Mouse (Mus musculus) embryo, embryonic 9.5 days (tissue): ENCODE results near the gene Ccdc51.

Experiments used
- DNase-seq: peaks from one replicate; pipeline ENCODE4 v3.0.0-alpha.2; 2017; ENCODE audit errors: extremely low spot score

The Ccdc51 gene

DNA sequence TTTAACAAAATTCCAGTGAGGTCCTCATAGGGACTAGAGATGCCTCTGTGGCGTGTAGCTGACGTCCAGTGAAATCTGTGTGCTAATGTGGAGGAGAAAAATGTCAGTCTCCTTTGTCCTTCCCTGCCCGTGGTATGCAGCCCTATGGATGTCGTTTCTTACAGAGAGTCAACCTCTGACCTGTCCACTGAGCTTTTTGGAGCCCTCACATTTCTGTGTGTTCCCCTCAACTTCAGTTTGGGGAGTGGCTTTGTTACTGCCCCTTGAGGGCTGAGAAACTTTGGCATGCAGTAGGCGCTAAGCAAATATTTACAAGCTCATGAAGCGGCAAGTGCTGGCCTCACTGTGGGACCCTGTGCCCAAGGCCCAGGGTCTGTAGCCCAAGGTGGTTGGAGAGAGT, 15.0 kb downstream of the Ccdc51 start:
- DNase-seq, result peak; percentile 26

DNA sequence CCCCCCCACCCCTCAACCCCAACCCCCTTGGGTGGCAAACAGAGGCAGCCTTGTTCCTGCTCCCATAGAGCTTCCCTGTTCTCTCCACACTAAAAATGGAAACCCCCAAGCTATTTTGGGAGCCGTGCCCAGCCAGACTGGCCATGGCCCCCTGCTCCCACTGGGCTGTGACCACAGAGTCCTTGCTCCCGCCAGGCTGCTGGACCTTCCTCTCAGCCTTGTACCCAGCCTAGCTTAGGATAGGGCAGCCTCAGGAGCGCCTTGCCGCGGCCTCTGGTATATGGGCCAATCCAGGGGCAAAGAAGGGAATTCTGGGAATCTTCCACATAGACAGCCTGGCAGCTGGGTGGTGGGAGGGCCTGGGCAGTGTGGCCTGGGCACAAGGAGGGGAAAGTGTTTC, 15.5 kb downstream of the Ccdc51 start:
- DNase-seq, result no peak

DNA sequence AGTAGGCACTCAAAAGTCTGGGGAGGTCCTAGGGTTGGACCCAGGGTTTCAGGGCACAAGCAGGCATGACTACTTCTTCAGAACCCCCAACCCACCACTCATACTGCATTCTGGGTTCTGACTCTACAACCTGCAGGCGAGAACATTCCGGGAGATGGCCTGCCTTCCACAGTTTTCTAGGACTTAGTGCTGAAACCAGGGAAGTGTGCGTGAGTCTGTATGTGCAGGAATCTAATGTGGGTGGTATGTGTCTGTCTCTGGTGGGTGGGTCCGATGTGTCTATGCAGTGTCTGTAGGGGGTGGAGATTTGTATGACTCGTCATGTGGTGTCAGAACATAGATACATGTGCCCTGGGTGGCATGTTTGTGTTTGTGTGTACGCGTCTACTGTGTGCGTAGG, 16.1 kb downstream of the Ccdc51 start:
- no peak for DNase-seq

DNA sequence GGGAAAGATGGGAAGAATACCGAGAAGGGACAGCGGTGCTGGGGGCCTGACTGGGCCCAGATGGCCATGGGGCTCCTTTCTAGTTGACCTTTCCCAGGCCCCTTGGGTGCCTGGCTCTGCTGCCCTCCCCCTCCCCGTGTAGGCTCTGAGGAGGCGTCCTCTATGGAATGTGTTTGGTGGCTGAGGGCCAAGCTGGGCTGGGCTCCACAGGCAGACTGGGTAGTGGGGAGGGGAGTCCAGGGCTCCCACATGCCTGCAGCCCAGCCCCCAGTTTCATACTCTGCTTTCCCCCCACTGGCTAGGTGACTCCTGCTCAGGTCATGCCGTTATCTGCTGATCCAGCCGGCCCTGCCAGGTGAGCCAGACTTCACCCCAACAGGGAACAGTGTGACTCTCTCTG, 16.7 kb downstream of the Ccdc51 start:
- no peak for DNase-seq

DNA sequence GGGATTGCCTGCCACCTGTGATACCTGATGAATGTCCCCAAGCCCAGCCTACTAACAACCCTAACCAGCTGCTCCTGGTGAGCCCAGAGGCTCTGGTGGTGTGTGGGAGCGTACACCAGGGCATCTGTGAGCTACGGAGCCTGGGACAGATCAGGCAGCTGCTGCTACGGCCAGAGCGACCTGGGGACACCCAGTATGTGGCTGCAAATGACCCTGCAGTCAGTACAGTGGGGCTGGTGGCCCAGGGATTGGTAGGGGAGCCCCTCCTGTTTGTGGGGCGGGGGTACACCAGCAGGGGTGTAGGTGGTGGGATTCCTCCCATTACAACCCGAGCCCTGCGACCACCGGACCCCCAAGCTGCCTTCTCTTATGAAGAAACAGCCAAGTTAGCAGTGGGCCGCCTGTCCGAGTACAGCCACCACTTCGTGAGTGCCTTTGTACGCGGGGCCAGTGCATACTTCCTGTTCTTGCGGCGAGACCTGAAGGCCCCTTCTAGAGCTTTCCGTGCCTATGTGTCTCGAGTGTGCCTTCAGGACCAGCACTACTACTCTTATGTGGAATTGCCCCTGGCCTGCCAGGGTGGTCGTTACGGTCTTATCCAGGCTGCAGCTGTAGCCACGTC, 18.1 kb downstream of the Ccdc51 start:
- DNase-seq, result no peak

DNA sequence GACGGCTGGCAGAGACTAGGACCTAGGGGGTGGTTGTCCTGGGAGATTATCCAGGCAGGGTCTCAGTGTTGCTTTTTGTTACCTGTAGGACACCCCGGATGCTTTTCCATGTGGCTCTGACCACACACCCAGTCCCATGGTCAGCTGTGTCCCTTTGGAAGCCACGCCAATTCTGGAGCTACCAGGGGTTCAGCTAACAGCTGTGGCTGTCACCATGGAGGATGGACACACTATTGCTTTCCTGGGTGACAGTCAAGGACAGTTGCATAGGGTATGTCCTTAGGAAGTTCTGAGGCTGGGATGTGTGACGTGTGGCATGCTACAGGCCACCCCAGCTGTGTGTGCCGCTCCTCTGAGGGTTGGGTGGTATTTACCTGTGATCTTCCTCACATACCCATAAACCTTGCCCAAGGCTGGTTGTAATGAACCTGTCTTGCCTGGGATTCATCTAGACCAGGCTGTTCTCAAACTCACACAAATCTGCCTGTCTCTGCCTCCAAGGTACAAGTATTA, 19.7 kb downstream of the Ccdc51 start:
- no peak for DNase-seq

DNA sequence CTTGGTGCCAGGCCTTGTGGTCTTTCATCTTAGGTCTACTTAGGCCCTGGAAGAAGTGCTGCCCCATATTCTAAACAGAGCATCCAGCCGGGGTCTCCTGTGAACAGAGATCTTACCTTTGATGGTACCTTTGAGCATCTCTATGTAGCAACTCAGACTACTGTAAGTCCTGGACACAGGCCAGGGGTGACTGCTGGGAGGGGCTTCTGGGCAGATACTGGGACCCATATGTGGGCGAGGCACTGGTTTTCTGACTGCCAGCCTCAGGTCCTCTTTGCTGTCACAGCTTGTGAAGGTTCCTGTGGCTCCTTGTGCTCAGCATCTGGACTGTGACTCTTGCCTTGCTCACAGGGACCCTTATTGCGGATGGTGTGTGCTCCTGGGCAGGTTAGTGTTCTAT, 20.2 kb downstream of the Ccdc51 start:
- DNase-seq, result no peak

DNA sequence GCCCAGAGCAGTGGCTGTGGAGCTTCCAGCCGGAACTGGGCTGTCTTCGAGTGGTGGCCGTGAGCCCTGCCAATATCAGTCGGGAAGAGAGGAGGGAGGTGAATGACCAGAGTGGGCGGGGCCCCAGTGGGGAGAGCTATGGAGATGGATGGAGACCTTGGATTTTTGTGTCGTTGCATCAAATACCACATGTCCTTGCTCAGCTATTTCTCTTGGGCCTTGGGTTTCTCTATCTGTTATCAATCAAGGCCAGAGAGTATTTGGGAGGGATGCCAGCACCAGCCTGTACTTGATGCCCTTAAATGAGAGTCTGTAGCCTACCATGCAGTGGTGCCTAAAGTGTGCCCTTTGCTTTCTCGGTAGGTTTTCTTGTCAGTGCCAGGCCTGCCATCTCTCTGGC, 21.0 kb downstream of the Ccdc51 start:
- no peak for DNase-seq

- no peak for DNase-seq
These were observed 21.8 kb downstream of the Ccdc51 start for GRCm38 (mm10) chr9:109104083-109104482.

DNA sequence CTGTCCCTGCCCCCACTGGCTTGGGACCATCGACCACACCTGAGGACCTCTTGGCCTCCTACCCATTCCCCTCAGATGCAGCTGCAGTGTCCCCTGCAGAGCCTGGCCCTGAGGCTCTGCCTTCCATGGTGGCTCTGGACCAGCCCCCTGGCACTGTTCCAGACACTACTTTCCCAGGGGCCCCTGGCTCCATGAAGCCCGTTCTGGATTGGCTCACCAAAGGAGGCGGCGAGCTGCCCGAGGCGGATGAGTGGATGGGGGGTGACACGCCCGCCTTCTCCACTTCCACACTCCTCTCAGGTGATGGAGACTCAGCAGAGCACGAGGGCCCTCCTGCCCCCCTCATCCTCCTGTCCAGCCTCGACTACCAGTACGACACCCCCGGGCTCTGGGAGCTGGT, 22.7 kb downstream of the Ccdc51 start:
- DNase-seq, result no peak

- no peak for DNase-seq
These were observed 23.4 kb downstream of the Ccdc51 start for GRCm38 (mm10) chr9:109105648-109106047.

- DNase-seq, result no peak
These were observed 25.0 kb downstream of the Ccdc51 start for GRCm38 (mm10) chr9:109107341-109107740.

DNA sequence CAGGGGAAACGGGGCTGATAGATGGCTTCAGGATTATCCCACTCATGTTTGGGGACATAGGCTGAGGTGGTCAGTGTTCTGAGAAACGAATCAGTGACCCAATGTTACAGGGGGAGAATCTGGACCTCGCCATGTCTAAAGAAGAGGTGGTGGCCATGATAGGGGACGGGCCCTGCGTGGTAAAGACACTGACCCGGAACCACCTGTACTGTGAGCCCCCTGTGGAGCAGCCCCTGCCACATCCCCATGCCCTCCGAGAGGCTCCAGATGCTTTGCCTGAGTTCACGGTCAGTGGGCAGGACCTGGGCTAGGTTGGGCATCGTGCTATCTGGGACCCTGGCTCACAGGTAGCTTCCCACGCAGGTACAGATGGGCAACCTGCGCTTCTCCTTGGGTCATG, 27.9 kb downstream of the Ccdc51 start:
- DNase-seq, result no peak

DNA sequence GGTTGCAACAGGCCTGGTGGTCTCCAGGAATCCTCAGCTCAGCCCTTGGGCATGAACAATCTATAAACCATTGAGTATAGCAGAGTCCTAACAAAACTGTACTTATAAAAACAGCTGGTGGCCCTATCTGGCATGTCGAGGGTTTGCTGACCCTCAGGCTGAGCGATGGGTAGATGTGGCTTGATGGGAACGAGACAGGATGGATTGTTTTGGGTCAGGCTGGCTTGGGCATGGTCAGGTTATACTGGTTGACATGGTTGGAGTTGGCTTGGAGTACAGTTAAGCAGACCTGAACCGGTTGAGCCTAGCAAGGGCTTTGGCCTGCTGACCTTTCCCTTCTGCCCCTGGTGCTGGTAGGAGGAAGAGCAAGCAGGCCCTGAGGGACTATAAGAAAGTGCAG, 28.8 kb downstream of the Ccdc51 start:
- no peak for DNase-seq

DNA sequence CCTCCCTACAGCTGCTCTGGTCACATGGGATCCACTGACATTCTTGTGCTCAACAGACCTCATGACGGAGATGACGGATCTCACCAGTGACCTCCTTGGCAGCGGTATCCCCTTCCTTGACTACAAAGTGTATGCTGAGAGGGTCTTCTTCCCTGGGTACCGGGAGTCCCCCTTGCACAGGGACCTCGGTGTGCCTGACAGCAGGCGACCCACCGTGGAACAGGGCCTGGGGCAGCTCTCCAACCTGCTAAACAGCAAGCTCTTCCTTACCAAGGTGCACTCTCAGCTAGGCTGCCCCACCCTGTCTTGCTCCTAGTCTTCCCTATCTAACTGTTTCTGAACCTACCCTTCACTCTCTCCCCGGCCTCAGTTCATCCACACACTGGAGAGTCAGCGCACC, 29.3 kb downstream of the Ccdc51 start:
- DNase-seq, result no peak

DNA sequence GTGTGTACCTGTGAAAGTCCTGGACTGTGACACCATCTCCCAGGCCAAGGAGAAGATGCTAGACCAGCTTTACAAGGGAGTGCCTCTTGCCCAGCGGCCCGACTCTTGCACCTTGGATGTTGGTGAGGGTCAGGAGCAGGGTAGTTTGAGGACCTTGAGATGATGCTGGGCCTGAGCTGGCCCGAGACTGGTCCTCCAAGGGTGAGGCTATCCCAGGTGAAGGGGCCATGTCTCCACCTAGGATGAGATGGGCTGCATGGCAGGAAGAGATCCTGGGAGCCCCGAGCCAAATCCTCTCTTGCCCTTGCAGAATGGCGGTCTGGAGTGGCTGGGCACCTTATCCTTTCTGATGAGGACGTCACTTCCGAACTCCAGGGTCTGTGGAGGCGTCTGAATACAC, 31.0 kb downstream of the Ccdc51 start:
- no peak for DNase-seq

GRCm38 (mm10) chr9:109114276-109114675, 32.0 kb downstream of the Ccdc51 start:
- no peak for DNase-seq

DNA sequence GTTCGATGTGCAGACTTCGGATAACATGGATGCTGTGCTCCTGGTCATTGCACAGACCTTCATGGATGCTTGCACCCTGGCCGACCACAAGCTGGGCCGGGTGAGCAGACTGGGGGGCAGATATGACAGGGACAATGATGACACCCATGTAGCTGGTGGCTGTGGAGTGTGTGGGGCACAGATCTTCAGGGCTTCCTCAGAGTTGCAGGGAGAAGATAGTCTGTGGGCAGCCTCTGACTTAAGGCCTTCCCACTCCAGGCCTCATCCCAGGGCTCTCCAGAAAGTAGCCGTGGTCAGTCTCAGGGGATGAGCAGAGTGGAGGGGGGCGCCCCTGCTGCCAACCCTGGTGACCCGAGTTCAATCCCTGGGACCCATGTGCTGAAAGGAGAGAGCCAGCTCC, 32.6 kb downstream of the Ccdc51 start:
- DNase-seq, result no peak

- no peak for DNase-seq
These were observed 33.9 kb downstream of the Ccdc51 start for GRCm38 (mm10) chr9:109116205-109116604.

- DNase-seq, result no peak
These were observed 35.8 kb downstream of the Ccdc51 start for GRCm38 (mm10) chr9:109118106-109118505.

DNA sequence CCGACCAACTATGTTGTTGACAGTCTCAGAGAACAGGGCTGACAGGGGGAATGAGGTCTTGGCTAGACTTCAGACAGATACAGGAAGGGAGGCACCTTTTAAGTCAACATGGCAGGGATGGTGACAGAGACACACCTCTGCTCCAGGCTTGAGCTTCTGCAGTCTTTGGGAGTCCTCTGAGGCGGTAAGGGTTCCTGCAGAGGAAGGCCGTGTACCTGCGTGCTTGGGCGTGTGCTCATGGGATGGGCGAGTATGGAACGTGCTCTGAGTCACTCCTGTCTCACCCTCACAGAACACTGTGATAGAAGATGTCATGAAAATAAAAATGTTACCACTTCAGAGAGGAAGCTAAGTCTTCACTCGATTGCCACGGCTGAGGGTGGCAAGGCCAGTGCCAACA, 37.3 kb downstream of the Ccdc51 start:
- DNase-seq, result no peak

GRCm38 (mm10) chr9:109120956-109121355, 38.7 kb downstream of the Ccdc51 start:
- DNase-seq, result no peak

DNA sequence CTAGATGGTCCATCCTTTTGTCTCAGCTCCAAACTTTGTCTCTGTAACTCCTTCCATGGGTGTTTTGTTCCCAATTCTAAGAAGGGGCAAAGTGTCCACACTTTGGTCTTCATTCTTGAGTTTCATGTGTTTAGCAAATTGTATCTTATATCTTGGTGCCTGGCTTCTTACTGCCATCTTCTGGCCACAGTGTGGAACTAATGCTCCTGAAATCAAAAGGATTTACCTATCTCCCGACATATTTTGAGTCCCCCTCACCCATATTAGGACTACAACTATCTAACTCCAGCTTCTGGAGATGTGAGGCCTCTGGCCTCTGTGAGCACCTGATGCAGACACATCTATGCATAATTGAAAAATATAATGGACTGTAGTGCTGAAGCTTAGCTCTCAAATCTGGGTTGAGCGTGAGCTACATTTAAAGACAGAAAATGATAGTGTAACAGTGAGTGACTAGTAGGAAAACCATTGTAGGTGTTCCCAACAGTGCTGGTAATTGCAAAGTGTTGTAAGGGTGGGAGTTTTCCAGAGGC, 40.3 kb downstream of the Ccdc51 start:
- peak; percentile 43 for DNase-seq

DNA sequence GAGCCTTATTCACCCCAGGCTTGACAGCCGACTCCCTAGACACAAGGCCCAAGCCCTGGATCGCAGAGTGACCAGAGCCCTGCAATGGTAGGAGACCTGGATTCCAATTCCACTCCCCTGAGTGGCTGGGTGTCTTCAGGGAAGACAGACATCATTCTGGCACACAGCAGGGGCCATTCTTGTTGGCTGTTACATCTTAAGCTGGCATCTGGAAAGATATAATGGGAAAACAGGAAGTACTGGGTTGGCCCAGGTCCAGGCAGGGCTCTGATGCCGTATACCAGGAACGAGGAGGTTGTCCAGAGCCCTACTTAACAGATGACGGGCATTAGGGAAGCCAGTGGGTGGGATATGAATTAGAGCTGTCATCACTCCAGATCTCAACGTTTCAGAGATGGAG, 41.0 kb downstream of the Ccdc51 start:
- DNase-seq, result no peak
